Mouse (Mus musculus) 416B (cell line): ENCODE results near the gene Spata48.

Experiments
- DNase-seq: peaks from one replicate; pipeline ENCODE4 v3.0.0; 2011; ENCODE audit warnings: low read depth

Gene Spata48

DNA sequence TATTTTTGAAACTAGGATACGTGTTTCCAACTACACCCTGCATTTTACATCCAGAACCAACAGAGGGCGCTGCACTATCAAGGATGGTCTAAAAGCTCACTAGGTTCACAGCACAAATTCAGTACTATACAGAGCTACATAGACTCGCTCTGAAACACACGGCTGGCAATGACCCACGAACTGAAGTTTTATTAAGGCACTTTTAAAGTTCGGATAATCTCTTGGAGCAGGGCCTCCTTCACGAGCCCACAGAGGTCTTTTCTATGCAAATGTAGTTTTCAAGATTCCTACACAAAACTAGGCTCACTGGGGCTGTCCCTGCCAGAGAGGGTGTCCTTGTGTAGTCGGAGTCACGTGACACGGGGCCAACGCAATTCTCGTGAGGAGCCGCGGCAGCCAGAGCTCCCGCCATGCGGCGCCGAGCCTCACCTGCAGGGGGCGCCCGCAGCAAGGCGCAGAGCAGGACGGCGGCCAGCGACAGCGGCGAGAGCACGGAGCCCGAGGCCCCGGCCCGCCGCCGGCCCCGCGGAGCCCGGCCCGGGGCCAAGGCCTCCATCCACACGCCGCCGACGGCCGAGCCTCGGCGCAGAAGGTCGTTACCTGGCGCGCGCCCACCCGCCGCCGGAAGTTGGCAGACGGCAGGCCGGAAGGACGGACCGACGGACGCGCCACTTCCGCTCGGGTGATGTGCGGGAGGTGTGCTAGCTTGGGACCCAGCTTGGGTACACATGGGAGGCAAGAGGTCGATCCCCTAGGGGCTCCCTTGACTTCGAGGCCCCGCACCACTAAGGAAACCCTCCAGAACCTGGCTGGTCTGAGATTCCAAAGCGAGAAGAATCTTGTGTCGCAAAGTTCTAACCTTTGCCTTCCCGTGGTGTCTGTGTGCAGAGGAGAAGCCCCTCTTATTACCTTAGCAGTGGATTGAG lies at the start of gene Spata48, which contains the start of gene Zpbp:
Gene Spata48 (plus strand): TSS at position 460 of the 926 bp plus-strand sequence.
Gene Zpbp (minus strand): TSS at position 774 of the 926 bp plus-strand sequence.
- peak; percentile 98 for DNase-seq

DNA sequence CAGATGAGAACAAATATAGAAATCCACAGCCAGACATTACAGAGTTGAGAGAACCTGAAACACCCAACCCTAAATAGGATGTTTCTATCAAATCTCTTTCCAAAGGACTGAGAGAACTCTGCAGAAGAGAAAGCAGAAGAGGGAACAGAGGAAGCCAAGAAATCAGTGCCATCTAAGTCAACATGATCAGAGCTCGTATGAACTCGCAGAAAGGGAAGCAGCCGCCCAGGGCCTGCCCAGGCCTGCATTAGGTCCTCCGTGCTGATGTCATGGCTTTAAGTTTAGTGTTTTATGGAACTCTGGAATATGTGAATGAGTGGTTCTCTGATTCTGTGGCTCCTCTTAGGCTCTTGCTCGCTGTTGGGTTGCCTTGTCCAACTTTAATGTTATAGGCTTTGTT lies 47.7 kb upstream of the Spata48 start:
- no peak for DNase-seq

DNA sequence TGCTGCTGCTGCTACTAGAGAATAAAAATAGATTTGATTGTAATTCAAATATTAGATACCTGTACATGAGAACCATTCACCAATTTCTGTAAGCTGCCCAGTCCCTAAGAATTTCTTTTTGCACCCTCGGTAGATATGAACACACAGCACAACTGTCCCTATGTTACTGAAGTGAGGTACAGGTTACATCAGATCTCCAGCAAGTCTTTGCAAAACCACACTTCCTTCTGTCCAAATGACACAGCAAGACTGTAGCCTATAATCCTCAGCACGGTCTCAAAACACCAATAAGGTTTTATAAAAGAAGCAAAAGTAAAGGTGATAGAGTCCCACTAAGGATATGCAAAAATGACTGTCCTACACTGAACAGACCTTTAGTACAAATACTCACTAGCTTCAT lies 44.5 kb upstream of the Spata48 start:
- peak; percentile 82 for DNase-seq

DNA sequence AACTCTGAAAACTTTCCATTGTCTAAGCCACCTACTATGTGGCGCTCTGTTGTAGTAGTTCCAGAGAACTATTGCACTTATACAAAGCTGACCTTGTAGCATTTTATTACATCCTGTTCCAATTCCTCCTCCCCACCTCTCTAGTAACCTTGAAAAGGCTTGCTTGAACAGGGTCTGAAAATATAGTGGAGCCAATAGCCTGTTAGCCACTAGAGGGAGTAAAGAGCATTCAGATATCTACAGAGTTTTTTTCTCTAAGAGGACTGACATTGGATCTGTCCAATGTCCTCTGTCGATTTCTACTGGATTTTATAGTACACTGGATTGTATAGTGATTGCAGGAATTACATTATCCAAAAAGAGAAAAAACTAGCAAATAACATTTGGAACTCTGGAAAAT lies 6.9 kb upstream of the Spata48 start:
- peak; percentile 81 for DNase-seq

DNA sequence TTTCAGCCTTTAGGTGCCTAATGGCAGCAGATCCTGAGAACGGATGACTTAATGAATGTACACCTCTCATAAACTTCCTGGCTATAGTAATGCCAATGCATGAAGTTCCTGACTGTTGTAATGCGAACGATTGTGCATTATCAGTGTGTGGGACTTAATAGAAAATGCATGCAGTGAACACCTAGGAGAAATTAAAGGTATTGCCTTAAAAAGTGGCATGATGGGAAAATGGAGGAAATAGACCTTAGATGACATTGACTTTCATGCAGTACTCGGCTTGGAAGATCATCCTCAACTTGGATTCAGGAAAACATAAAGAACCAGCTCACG lies 632 bp downstream of the Spata48 start:
- no peak for DNase-seq

DNA sequence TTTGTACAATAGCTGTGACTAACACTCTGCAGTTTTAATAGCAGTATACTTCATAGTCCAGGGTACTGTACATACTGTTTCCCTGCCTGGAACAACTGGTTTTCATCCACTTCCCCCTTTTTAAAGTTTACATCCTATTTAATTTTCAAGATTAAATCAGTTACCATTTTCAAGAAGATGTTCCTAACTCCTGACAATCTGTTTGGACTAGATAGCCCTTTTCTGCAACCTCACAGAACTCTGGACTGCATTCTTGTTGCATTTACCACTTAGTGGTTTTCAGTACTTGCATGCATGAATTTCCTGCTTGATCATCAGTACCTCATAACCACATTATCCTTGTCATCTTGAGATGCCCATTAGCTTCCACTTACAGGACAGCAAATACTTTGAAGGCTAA lies 7.0 kb downstream of the Spata48 start:
- peak; percentile 68 for DNase-seq

DNA sequence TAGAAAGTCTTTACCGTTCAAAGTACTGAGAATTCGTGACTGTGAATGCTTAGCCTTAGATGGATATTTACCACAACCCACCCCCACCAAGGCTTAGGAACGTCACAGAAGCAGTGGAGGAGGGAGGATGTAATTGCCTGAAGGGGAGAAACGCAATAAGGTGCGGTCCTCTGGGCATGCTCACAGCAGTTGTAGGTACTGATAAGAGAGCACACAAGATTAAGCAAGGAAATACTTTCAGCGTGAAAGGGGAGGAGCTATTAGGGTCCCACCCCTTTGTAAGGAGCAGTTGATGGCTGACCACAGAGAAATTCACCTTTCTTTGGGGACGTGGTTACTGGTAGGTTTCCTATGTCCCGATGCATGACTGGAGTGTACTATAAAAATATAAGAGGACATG lies 22.5 kb downstream of the Spata48 start:
- no peak for DNase-seq

DNA sequence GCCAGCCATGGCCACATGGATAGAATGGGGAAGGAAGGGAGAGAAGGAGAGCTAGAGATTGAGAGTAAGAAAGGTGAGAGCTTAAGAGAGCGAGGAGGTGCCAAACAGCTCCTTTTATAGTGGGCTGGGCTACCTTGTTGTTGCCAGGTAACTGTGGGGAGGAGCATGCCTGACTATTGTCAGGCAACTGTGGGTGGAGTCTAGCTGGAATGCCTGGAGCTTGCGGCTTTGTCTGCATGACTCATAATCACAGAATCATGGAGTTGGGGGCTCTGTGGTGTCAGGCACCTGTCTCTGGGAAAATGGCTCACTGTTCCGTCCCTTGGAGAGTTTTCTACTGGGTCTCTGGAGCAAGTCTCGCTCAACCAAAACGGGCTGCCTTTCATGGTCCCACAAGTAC lies 30.1 kb downstream of the Spata48 start:
- no peak for DNase-seq

DNA sequence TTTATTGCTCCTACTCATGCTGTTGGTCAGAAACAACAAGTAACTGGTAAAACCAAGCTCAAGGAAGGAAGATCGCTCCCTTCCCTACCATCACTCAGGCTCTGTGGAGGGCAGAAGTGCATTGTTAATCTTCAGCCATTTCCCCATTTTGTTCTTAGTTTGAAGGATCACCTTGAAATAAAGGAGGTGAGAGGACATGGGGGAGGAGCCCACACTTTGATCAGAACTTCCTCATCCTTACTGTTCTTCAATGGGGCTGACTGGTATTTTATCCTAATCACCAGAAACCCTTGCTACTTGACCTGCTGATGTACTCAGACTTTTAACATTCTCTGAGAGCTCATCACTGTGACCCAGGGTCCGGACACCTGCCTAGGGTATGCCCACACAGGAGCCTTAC lies 33.8 kb downstream of the Spata48 start:
- DNase-seq: no peak

DNA sequence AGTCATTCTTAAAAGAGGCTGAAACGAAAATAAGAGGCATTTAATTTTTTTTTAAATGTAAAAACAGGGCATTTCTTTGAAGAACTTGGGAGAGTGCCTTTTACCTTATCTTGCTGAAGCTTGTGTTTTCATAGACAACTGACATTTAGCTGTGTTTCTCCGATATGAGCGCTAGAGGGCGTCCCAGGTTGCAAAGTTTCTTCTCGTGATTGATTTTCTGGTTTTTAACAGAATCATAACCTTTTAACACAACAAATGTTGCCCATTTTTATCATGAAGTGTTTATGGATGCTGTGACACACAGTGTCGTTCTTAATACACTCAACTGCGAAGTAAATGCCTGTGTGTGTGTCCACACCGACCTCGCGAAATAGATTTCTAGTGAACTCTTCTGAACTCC lies 38.0 kb downstream of the Spata48 start:
- DNase-seq: peak; percentile 80

DNA sequence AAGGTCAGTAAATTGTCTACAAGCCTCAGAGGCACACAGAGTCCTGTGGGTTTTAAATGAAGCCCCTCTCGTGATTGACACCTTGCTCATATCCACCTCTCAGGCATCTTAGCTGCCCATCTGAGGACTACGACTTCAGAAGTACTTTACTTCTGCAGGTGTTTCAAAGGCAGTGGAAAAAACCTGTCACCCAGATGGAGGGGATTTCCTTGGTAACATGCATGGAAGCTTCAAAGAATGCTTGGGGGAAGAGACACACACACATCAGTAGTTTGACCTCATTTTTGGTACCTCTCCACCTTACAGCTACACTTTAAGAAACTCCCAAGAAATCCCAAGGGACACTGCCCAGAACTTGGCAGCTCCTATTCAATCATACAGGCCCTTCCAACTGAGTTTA lies 44.3 kb downstream of the Spata48 start:
- DNase-seq: no peak

DNA sequence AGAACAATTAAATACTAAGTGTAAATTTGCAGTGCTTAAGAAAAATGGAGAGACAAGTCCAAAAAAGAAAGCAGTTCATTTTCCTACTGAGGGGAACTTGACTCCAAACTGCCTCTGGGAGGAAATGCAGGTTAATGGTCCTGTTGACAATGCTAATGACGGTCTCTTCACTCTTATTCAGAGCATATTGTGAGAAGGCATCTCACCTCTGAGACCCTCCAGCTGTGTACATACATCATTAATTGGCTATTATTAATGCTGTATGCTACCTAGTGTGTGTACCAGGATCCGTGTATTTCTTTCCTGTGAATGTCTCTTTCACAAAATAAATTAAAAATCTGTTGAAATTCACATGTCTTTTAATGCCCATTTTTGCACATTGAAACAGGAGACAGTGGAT lies 47.5 kb downstream of the Spata48 start:
- DNase-seq: no peak

DNA sequence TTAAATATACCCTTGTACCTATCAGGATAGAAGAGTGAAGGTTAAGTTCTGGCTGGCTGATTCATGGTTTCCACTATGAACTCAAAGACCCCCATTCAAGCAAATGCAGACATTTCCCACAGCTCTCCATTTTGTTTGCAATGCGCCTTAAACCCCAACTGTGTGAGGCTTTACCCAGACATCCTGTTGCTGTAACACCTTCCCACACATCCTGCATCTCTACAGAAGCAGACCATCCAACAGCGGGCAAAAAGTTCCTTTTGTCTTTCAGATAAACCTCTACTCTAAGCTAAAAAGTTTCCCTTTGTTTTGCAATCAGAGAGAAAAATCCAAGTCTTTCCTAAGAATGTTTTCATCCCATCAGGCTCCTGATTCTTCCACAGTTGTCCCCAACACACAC lies 50.2 kb downstream of the Spata48 start:
- DNase-seq: peak; percentile 62

DNA sequence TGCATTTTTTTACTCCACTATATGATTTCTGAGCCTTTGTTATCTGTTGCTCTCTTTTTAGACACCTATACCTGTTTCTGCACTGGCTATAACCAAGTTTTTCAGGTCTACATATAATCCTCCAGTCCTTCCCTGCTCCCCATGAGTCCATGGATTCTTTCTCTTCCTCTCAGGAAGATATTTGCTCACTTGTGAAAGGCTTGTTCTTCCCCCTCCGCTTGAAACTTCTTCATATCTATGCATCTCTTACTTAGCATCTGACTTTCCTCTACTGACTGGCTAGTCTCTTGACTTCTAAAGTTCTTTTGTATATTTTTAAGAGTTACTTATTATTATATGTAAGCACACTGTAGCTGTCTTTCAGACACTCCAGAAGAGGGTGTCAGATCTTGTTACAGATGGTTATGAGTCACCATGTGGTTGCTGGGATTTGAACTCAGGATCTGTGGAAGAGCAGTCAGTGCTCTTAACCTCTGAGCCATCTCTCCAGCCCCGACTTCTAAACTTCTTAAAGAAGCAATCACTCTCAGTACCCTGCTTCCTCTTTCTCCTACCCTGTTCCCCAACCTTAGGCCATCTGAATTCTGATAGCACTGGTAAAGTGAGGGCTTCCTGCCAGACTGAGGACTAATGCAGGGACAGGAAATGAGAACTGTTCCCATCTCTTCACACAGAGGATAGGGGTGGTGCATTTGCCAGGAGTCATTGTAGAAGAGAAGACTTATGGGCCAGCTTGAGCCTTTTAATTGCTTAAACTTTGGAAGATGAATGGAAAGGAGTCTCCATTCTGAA lies 51.3 kb downstream of the Spata48 start:
- peak; percentile 86 for DNase-seq

DNA sequence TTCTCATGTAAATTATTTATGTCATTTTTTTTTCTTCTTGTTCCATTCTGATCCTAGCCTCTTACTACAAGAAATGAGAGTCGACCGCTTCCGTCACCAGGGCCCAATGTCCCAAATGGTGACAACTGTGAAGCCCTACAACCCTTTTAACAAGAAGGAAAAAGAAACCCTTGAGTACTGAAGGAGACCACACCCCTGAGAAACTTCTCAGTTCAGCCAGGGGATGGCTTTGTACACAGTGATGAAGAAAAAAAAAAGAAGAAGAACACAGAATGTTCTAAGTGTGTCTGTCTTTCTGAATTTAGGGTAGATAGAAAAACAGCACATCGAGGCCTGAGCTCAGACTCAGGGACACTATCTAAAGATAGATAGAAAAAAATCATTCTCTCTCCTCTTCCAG lies 53.0 kb downstream of the Spata48 start:
- DNase-seq: no peak

DNA sequence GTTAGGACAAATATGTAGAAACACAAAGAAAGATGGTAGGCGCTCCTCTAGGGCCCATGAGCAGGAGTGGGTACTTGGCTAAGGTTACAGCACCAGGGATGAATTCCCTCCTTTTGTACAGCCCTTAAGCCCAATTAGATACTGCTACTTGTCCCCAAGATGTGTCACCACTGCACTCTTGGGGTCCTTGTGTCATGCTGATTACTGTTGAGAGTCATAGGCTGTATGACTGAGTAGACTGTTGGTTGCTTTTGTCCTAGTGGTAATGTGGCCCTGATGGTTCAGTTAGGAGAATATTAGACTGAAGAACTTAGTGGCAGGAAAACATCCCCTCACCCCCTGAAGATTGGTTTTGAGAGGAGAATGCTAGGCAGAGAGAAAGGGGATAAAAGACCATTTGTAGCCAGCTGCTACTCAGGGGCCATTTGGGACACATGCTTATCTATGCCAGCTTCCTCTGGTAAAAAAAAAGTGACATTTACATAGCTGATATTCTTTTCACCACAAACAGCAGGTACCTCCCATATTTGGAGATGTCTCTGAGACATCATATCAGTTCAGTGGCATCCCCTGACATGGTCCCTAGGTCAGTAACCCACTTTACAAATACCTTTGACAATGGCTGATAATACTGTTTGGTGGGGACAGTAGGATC lies 56.0 kb downstream of the Spata48 start:
- peak; percentile 44 for DNase-seq

DNA sequence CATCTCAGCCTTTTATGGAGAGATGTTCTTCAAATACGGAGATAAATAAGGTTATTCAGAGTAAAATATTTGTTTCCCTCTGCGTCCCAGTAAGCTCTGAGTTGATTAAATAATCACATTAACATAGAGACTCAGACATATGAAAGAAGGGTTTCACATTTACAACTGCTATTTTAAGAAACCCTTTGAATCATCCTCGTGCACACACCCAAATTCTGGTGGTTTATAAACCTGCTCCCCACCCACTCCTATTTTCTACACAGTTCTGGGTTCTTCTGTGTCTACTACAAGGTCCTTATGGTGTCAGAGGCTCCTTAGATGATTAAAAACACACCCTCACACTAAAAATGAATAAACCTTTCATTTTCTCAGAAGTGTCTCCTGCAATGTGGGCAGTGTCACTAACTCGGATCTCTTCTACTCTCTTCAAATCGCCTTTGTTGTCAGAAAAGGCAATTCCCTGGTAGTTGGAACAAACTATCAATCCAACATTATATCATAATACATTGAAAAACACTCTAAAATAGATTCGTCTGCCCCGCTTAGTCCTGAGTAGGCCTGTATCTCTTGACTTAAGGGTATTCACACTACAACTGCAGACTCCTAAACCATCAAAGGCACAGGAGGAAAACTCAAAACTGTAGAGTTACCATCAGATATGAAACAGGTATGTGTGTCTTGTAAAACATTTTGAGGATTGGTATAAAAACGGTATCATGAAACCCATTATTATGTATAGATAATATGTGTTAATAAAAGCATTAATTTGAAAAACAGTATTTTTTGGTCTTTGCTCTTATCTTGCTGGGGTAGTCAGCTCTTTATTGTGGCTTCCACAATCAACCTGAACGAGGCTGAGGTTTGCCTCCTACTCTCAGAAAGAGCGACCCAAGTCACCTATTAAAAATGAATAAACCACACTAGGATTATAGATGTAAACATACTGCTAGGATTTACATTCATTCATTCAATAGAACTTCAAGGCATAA lies 57.7 kb downstream of the Spata48 start:
- DNase-seq: no peak

DNA sequence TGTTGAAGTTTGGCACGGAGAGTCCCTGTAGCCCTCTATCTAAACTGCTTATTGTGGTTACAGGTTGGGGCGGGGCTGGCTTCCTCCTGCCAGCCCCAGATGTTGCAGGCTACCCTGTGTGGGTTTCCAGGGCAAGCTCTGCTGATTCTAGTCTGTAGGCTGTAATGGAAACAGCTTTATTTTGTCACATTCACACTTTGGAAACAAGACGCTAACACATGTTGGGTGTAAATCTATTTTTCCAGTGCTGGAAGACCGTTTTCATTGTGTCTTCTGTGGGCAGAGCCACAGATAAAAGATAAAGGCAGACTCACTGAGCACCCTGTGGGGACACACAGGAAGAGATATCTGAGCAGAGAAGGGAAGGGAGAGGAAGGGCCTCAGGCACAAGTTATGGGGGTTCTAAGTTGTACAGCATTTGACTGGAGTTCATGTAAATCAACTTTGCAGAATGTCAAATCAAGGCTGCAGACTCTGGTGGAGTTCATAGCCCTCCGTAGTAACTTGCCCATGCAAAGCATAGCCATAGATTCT lies 60.1 kb downstream of the Spata48 start:
- DNase-seq: peak; percentile 92

DNA sequence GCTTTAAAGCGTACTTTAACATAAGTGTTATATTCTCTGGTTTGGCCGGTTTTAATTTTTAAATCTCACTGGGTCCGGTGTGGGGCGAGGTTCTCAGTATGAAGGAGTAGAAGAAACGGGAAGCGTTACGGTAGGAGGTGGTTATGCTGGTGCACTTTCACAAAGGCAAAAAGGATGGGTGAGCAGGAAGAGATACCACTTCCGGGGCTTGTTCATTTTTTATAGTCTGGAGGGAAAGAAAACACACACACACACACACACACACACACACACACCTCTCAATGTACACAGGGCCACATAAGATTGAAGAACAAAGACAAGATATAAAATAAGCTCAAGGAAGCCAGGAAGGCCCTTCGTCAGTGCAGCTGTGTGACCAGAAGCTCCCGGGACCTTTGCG lies 66.9 kb downstream of the Spata48 start:
- DNase-seq: no peak

DNA sequence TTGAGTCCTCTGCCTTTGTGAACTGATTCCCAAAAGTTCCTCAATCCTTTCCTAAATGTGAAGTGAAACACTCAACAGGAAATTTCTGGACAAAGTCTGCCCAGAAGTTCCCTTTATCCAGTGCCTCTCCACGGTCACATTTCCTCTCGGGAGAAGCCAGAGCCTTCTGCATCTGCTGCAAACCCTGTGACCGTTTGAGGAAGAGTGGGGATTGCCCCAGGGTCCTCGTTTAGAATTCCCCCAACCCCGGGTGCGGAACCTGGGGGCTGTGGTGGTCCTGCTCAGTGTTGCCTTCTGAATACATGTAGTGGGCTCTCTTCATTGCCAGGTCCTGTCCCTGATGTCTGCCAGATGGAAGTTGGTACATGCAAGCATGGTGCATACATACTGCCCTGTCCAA lies 67.3 kb downstream of the Spata48 start:
- DNase-seq: no peak

DNA sequence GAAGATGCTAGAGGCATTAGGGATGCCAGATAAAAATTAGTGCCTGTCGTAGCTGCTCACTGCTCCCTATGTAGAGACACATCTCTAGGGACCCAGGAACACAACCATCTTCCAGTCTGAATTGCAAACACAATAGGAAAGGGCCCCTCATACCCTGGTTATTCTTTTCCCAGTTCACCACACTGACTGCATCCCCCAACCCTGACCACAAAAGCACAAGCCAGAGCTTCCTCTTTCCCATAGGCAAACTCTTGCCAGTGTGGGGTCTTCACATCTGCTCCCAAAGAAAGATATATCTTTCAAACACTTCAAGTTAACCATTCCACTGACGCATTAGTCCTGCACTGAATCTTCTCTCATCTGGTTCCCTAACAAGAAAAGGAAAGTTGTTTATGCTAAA lies 68.2 kb downstream of the Spata48 start:
- no peak for DNase-seq
